Mouse (Mus musculus) kidney, adult 2 months (tissue): Measurements from ENCODE around the gene Ppp1r14a.

Experiments used
- CTCF ChIP-seq: fragments of 200-500 bp; conservative IDR thresholded peaks from 2 replicates; pipeline ENCODE4 v1.5.1; 2011; ENCODE audit warnings: low read depth, mild to moderate bottlenecking, control low read depth, low read length, moderate library complexity, mixed read lengths; ENCODE audit not compliant: insufficient read depth, insufficient read length
- POLR2A ChIP-seq: fragments of 200-500 bp; IDR thresholded peaks from one replicate; pipeline ENCODE4 v1.6.1; 2011; ENCODE audit warnings: low read depth, low read length, control low read depth

- TF ChIP-seq POLR2A: no peak
- no peak for TF ChIP-seq CTCF
Observed at GRCm38 (mm10) chr7:29317558-29317957, 28.4 kb downstream of the Ppp1r14a start.
